Mouse (Mus musculus): ENCODE measurements around the gene Prdm2.

Prdm2 gene

GRCm38 (mm10) chr4:143111872-143112271 is 100.9 kb downstream of the Prdm2 start:
- no peak for TF ChIP-seq GATA4 (IDR thresholded peaks at IDR 0.05; ENCODE audit: insufficient replicate concordance, low read length)

DNA sequence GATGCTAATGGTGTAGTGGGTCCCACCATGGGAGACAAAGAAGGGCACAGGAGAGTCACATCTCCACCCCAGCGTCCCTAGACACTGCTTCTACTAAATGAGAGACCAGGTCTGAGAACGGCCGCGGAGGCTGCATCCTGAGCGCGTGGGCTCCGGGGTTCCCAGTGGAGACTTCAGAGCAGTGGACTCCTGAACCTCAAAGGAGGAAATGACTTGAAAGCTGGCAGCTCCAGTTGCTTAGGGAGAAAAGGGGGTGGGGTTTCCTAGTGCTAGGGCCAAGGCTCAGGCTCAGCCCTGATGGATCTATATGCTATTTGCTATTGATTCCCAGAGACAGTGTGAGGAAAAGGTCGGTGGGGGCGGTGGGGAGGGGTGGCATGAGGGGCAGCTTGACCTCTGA is 104.2 kb downstream of the Prdm2 start:
- TF ChIP-seq GATA4 (IDR thresholded peaks at IDR 0.05; ENCODE audit: insufficient replicate concordance, low read length) = no peak

DNA sequence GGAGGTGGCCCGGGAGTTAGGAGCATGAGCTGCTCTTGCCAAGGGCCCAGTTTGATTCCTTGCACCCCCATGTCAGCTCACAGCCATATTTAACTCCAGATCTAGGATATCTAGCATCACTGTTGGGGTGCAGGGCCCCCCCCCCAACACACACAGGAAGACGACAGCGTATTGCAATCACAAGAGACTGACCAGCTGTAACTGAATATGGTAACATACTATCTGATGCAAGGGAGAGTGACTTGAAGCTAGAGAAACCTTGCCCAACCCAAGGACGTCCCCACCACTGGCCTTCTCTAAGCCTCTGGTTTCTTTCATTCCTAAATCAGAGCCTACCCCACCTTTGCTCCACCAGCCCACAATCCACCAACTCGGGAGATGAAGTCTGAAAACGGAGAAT is 105.8 kb downstream of the Prdm2 start:
- TF ChIP-seq GATA4 (IDR thresholded peaks at IDR 0.05; ENCODE audit: insufficient replicate concordance, low read length) = no peak

DNA sequence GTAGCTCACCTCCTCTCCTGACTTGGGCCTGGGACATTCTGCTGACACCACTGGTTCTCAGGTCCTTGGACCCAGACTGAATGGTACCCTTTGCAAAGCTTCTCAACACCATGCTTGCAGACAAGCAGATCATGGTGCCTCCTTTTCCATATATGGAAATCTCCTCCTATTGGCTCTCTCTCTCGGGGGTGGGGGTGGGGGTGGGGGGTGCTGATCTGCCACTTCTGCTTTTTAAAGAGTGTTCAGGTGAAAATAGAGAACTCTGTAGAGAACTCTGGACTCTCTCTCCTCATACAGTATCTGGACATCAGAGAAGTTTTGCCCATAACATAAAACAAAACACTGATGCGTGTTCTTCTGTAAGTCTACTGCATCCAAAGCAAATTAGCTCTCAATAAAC is 106.2 kb downstream of the Prdm2 start:
- TF ChIP-seq GATA4 (IDR thresholded peaks at IDR 0.05; ENCODE audit: insufficient replicate concordance, low read length) = no peak

DNA sequence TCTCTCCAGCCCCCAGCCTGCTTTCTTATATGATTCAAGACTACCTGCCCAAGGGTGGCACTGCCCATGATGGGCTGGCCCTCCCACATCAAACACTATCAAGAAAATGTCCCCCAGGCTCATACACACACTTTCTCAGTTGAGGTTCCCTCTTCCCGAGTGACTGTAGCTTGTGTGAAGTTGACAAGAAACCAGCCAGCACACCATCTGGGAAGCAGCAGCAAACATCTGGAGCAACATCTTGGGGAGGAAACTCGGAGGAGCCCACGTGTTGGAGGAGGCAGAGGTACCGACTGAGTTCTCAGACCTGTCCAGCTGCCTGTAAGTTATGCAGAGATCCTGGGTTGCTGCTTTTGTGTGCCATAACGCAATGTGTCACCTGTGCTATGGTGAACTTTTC is 108.1 kb downstream of the Prdm2 start:
- TF ChIP-seq GATA4 (IDR thresholded peaks at IDR 0.05; ENCODE audit: insufficient replicate concordance, low read length) = no peak

DNA sequence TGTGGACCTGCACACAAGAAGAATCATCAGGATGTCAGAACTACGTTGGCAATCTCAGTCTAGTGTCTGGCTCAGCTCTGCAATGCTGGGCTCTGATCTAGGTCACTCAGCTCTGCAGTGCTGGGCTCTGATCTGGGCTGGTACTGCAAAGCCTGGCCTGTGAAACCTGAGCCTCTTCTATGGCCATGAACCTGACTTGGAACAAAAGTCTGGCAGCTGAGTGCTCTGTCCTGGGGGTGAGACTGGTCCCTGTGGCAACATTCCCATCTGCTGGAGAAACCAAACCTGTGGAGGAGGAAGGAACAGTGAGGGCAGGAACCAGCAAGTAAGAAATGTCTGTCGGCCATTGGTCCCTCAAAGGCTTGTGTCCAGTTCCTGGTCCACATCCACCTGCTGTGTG is 109.0 kb downstream of the Prdm2 start:
- no peak for TF ChIP-seq GATA4 (IDR thresholded peaks at IDR 0.05; ENCODE audit: insufficient replicate concordance, low read length)

- TF ChIP-seq GATA4 (IDR thresholded peaks at IDR 0.05; ENCODE audit: insufficient replicate concordance, low read length) = no peak
These were observed 112.6 kb downstream of the Prdm2 start for GRCm38 (mm10) chr4:143100157-143100556.

DNA sequence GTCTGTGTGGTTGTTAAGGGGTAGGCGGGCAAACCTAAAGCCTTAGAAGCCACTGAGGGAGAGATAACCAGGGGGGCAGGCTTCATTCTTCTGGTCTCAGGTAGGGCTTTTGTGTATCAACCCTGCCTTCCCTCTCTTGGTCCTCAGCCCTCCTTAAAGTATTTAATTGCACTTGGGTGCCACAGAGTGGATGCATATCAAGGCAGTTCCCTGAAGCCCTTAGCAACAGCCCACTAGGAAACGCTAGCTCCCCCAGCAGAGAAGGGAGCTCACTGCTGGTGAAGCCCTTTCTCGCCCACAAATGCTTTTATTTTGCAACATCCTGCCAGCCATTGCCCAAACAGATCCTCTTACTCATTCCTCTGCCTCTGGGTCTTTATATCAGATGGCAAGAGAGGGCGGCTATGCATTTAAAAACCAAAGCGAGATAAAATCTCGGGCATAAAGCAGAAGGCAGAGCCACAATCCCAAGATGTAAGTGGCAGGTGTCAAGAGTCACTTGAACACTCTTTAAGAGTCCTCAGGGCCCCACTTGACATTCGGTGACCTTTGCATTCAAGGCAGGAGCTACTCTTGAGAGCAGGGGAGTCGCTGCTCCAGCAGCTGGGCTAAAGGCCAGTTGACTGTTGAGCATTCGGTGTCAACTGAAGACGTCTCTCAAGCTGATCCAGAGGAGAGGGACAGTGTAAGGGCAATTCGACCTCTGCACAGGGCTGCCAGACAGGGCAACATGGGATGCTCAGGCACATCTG is 113.3 kb downstream of the Prdm2 start:
- no peak for TF ChIP-seq GATA4 (IDR thresholded peaks at IDR 0.05; ENCODE audit: insufficient replicate concordance, low read length)

- TF ChIP-seq GATA4 (IDR thresholded peaks at IDR 0.05; ENCODE audit: insufficient replicate concordance, low read length) = no peak
These were observed 120.6 kb downstream of the Prdm2 start for GRCm38 (mm10) chr4:143092082-143092701.

GRCm38 (mm10) chr4:143090551-143090950 is 122.2 kb downstream of the Prdm2 start:
- no peak for TF ChIP-seq GATA4 (IDR thresholded peaks at IDR 0.05; ENCODE audit: insufficient replicate concordance, low read length)

GRCm38 (mm10) chr4:143074071-143074765 is 138.6 kb downstream of the Prdm2 start:
- TF ChIP-seq GATA4 (IDR thresholded peaks at IDR 0.05; ENCODE audit: insufficient replicate concordance, low read length) = no peak

DNA sequence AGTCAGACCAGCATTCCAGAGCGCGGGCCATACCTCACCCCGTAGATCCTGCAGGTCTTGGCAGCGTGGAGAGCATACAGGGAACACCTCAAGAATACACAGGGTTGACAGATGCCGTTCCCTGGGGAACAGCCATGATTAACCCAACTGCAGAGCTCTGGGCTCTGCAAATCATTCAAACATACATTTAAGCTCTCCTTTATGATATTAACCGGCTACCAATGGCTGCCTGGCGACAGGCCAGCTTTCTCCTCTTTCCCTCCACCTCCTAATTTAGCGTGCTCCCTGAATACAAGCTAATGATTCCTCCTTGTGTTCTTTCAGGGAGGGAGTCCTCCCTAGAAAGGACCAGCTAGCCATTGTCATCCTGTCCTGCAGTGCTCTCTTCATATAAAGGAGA is 141.0 kb downstream of the Prdm2 start:
- TF ChIP-seq GATA4 (IDR thresholded peaks at IDR 0.05; ENCODE audit: insufficient replicate concordance, low read length) = no peak

DNA sequence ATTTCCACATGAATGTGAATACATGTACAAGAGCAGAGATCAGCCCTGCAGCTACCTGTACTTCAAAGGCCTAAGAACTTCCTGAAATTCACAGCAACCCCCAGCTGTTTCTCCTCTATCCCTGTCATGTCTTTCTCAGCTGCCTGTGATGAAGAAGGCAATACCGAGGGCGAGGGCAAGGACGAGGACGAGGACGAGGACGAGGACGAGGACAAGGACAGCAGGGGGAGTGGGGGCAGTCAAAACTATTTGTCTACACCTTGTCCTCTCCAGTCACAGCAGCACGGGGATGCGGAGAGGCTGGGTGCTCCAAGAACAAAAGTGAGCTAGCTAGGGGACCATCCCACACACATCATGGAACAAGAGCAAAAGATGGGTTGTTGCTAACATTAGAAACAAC is 145.8 kb downstream of the Prdm2 start:
- no peak for TF ChIP-seq GATA4 (IDR thresholded peaks at IDR 0.05; ENCODE audit: insufficient replicate concordance, low read length)

DNA sequence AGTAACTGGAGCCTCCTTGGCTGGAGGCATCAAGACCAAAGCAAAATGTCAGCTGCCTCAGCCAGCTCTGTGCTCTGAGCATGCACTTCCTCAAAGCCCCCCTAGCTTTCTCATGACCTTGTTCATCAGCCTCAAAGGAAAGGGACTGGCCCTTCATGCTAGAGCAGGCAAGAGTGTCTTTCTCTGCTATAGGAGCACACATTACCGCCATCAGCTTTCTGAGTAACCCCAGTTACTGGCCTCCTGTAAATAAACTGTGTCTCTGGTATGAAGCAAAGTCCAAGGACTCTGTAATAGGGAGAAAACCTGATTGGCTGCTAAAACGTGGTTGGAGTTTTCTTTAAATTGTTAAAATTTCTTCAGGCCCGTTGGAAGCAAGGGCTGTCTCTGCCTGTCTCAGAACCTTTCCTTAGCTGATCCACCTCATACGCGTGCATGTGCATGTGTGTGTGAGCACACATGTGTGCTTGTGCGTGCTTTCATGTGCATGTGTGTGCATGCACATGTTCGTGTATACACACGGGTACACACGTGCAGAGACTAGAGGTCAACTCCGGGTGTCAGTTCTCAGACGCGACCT is 153.9 kb downstream of the Prdm2 start:
- no peak for TF ChIP-seq GATA4 (IDR thresholded peaks at IDR 0.05; ENCODE audit: insufficient replicate concordance, low read length)

Data from liver, adult (tissue).